Mouse (Mus musculus): Measurements from ENCODE around the gene Gucy2c.

Gene Gucy2c

DNA sequence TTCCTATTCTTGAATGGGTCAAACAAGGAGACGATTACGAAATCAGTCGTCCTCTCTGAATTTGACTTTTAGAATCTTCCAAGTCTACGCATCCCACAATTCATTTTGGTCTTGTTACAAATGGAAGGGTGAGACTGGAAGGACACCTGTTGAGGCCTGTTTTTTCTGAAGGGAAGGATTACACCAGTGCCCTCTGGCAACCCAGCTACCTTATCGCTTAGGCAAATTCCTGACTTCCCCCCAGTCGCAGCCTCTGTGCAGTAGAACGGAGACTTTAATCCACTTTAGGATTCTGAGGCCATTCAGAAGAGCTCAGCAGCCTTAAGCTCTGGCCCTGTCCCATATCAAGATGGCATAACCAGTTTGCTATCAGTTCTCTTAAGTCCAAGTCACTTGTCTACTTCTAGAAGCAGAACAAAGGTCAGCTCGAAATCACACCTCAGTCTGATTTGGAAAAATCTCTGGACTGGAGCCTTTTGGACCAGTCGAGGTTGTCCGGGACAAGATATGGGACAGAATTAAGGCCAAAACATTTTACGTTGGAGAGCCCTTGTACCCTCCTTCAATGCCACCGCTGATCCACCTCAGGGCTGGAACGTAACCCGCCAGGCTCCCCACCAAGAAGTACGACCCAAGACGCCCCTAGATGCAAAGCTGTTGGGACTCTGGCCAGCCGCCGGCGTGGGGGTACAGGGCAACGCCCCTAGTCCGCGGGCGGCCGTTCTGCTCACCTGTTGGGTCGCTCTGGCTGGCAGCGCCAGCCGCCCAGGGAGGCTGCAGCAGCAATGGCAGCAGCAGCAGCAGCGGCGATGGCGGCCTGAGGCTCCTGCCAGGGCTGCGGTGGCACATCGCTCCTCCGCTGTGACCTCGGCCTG is 120.5 kb downstream of the Gucy2c start:
- no peak for DNase-seq

DNA sequence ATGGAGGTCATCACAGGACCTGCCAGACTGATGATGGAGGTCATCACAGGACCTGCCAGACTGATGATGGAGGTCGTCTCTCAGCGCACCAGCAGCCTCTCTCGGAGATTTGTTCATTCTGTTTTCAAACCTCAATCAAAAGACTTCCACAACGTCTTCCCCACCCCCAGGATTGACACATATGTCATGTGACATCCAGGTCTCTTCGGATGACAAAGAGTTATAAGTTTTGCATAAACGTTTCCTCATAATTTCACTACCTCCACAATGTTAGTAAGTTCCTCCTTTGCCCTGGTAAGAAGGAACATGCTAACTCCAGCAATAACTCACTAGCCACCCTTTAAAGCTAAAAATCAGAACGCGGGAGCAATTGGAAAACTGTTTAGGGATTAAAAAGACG is 122.3 kb downstream of the Gucy2c start:
- DNase-seq = no peak

DNA sequence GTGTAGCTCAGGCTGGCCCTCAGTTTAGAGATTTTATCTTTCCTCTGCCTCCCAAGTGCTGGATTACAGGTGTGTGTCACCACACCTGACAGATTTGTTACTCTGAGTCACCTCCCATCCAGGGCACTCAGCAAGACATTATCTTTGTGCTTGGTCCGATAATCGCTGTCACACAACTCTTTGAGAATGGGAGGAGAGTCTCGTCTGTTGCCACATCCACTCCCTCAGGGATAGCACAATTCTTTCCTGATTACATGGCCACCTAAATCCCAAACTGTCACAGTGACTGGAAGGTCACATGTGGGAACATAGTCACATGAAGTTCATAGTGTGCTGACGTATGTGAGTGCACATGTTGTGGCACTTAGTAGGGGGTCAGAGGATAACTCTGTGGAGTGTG is 123.3 kb downstream of the Gucy2c start:
- DNase-seq = no peak

DNA sequence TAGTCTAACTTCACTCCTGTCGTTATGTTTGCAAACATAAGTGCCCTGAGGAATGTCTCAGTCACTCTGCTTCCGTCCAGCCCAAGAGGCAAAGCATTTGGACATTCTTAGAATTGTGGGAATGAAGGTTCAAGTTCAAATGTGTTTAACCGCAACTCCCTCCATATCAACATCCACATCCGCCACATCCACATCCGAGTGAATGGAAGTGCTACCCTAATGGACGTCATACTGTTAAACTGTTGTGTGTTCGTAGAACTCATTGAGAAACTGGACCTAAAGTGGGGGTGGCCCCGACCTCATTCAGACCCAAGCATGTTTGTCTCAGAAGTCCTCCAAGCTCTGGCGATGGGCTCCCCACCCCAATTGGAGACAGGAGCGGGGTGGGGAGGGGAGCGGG is 125.8 kb downstream of the Gucy2c start:
- no peak for DNase-seq

DNA sequence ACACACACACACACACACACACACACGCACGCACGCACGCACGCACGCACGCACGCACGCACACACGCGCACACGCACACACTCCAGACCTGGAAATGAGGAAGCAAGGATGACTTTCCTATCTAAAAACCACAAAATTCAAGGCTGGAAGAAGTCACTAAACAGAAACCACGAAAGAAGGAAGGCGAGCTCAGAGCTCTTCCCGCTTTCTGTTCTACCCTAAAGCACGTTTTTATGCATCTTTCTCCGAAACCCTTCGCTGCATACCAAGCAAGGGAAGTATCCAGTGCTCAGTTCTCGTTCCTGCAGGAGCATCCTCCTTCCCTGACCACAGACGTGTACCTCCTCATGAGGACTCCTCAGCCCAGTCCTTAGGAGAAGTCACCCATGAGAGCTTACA is 127.1 kb downstream of the Gucy2c start:
- DNase-seq = no peak

DNA sequence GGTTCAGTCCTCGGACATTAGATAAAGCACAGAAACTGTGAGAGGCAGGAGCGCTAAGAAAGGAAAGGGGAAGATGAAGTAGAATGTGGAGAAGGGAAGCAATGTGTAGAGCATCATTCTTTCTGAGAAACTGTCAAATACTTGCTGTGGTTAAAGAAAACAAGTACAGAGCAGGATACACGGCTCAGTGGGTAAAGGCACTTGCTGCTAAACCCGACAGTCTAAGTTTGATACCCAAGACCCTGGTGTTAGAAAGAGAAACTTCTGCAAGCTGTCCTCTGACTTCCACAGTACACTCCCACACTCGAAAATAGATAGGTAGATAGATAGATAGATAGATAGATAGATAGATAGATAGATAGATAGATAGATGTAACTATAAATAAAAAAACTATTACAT is 128.2 kb downstream of the Gucy2c start:
- DNase-seq = no peak

DNA sequence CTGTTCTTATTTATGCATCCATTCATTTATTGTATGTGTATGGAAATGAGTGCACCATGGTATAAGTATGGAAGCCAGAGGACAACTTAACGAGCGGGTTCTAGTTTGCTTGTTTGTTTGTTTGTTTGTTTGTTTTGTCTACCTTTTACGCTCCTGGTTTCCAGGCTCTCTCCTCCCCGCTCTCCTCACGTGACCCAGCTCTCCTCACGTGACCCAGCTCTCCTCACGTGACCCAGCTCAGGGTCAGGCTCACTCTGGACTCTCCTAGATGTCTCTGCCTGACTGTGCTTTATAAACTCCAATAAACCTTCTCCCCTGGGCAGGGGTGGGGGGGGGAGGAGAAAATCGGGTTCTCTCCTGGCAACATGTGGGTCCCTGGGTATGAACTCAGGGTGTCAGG is 130.9 kb downstream of the Gucy2c start:
- no peak for DNase-seq

DNA sequence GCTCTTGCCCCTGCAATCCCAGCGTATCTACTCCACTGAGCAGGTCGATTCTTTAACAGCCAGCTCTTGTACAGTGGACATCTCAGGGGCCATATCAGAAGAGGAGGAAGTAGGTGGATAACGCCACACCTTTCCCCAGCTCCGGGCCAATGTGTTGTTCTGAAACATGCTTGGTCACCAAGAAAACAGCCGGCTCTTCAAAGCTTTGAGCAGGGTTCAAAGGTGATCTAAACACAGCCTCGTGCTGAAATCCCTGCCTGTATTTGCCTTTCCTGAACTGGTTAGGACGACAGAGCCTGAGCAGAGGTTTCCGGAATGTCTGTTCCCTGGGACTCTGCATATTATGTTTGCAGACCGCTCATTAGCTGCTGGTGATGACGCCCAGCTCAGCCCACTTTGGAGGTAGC is 134.1 kb downstream of the Gucy2c start:
- DNase-seq = no peak
